ENCODE assay signal across 14 mouse cellular contexts in the genomic region with DNA sequence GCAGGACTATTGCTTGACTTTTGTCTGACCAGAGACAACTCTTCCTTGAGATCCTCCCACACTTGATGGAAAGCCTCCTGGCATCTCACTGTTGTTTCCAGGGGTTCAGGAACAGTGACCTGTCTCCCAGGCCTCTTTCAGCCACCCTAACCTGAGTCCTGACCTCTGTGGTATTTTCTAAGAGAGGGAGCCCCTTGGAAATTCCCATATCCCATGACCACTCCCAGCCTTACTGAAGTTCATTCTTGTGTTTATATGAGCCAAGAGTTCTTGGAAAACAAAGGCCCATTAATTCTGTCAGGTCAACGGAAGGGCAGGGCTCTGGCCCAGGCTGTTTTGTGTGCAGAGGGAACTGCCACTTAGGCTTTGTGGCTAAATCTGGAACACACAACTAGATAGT. TPM values are rescaled to one million over a fixed set of nuclear protein-coding genes. Genes with fewer than 3 reads are reported as not detected.
A peak's percentile ranks its signal among the peaks of the same experiment; 100 is the strongest.
DNase-seq lines count a peak whose midpoint lies in the region; ATAC-seq and TF ChIP-seq lines count a peak whose summit lies in the region.
"Had no signal": no experiment of that assay in that cellular context is flagged by ENCODE, and none has a peak within 500 bp of the region (broad histone marks: within the 10 kb centered on the region; RNA-seq: fewer than 3 reads in every experiment).

No protein-coding gene starts in this region.

- no peaks in the 10 kb centered on the region for H3K27me3 ChIP-seq in lung, postnatal 0 days (replicated peaks; ENCODE audit: insufficient read depth, low read length)
- no peaks in the 10 kb centered on the region for H3K27me3 ChIP-seq in midbrain, postnatal 0 days (ENCODE audit: insufficient read depth, low read length)
- H3K27me3 ChIP-seq: heart, embryonic 15.5 days; hindbrain, embryonic 15.5 days; liver, embryonic 12.5 days had no signal

- peak; percentile 62 for DNase-seq in lung, postnatal 0 days (ENCODE audit: low spot score)
- DNase-seq in lung, adult 2 months = no peak
- DNase-seq in embryo, embryonic 11 days = peak; percentile 14
- peak; percentile 59 for DNase-seq in kidney, postnatal 14 days
- no peak for DNase-seq in cerebellum, postnatal 14 days
- no peak for DNase-seq in left cerebral cortex, adult 18-20 months (ENCODE audit: low spot score in 2 of 2)
- DNase-seq in midbrain, postnatal 0 days (ENCODE audit: low spot score) = no peak
- DNase-seq: cerebellum, postnatal 25 days; right cerebral cortex, postnatal 14 days; thymus, postnatal 25 days had no signal

- ATAC-seq in lung, postnatal 0 days = peak; percentile 57
- no peak for ATAC-seq in midbrain, postnatal 0 days (ENCODE audit: low FRiP score)
- ATAC-seq: liver, embryonic 12.5 days had no signal

- H3K4me2 ChIP-seq in lung, postnatal 0 days (replicated peaks; ENCODE audit: low read depth, low read length) = no peak overlapping the region
- H3K4me2 ChIP-seq in midbrain, postnatal 0 days (ENCODE audit: low read depth, low read length, poor library complexity, severe bottlenecking) = no peak overlapping the region
- H3K4me2 ChIP-seq: heart, embryonic 15.5 days; hindbrain, embryonic 15.5 days; liver, embryonic 12.5 days had no signal

- TF ChIP-seq EP300 in lung, postnatal 0 days (IDR thresholded peaks at IDR 0.05) = peak; percentile 52; the same call in 1 of the 2 replicates

- H3K9ac ChIP-seq in lung, postnatal 0 days (replicated peaks; ENCODE audit: low read depth) = no peak overlapping the region
- no peak overlapping the region for H3K9ac ChIP-seq in midbrain, postnatal 0 days (replicated peaks; ENCODE audit: low read length, poor library complexity, severe bottlenecking)
- H3K9ac ChIP-seq: heart, embryonic 15.5 days; hindbrain, embryonic 15.5 days; liver, embryonic 12.5 days had no signal

- H3K4me1 ChIP-seq in lung, postnatal 0 days (ENCODE audit: insufficient read depth, low read depth, low read length) = no peaks in the 10 kb centered on the region; the same call in 1 of the 2 replicates
- H3K4me1 ChIP-seq in lung, adult 2 months (ENCODE audit: control insufficient read depth, insufficient read depth, low read length) = peaks cover 6% of the 10 kb centered on the region; the same call in 1 of the 2 replicates
- no peaks in the 10 kb centered on the region for H3K4me1 ChIP-seq in midbrain, postnatal 0 days (ENCODE audit: insufficient read depth, low read length)
- H3K4me1 ChIP-seq: heart, embryonic 15.5 days; hindbrain, embryonic 15.5 days had no signal

- TF ChIP-seq POLR2A in lung, adult 2 months (IDR thresholded peaks at IDR 0.05; ENCODE audit: borderline replicate concordance, extremely low read depth, low read depth, low read length) = no peak

- no peaks in the 10 kb centered on the region for H3K36me3 ChIP-seq in lung, postnatal 0 days (ENCODE audit: insufficient read depth, low read length)
- H3K36me3 ChIP-seq in midbrain, postnatal 0 days (ENCODE audit: insufficient read depth, low read length) = no peaks in the 10 kb centered on the region
- H3K36me3 ChIP-seq: heart, embryonic 15.5 days; hindbrain, embryonic 15.5 days; liver, embryonic 12.5 days had no signal

- no peak for TF ChIP-seq CTCF in lung, postnatal 0 days (IDR thresholded peaks at IDR 0.05)
- TF ChIP-seq CTCF in lung, adult 2 months (IDR thresholded peaks at IDR 0.05; ENCODE audit: insufficient read depth, low read length) = no peak
- TF ChIP-seq CTCF in midbrain, postnatal 0 days (IDR thresholded peaks at IDR 0.05) = no peak

- H3K9me3 ChIP-seq in lung, postnatal 0 days (ENCODE audit: low read length) = no peaks in the 10 kb centered on the region
- no peaks in the 10 kb centered on the region for H3K9me3 ChIP-seq in midbrain, postnatal 0 days (ENCODE audit: low read length)
- H3K9me3 ChIP-seq: heart, embryonic 15.5 days; hindbrain, embryonic 15.5 days had no signal

- 11% methylated on average over 1 of the region's 1 CpGs for WGBS in lung, postnatal 0 days
- WGBS in lung, adult 2 months = 26% methylated on average over 1 of the region's 1 CpGs
- 86% methylated on average over 1 of the region's 1 CpGs for WGBS in midbrain, postnatal 0 days

- H3K27ac ChIP-seq in lung, postnatal 0 days (ENCODE audit: low read length) = no peak overlapping the region
- H3K27ac ChIP-seq in midbrain, postnatal 0 days (ENCODE audit: low read depth, low read length) = no peak overlapping the region
- H3K27ac ChIP-seq: heart, embryonic 15.5 days; hindbrain, embryonic 15.5 days; liver, embryonic 12.5 days had no signal

- H3K4me3 ChIP-seq in lung, postnatal 0 days (ENCODE audit: low read depth, low read length) = no peak overlapping the region
- H3K4me3 ChIP-seq in lung, adult 2 months (replicated peaks; ENCODE audit: extremely low read depth, low read depth, low read length) = no peak overlapping the region
- no peak overlapping the region for H3K4me3 ChIP-seq in midbrain, postnatal 0 days (ENCODE audit: low read depth, low read length)
- H3K4me3 ChIP-seq: erythroblast, embryonic 14.5 days; heart, embryonic 15.5 days; hindbrain, embryonic 15.5 days; liver, embryonic 12.5 days had no signal

RNA-seq across cellular contexts. Expression of gene Dennd6a, which starts 16.1 kb away (rescaled TPM):
- 30.7 and 30.8 TPM in 2 replicates for polyA plus RNA-seq in lung, postnatal 0 days (2015; fragmentation: Nextera tagmentation; extraction: Ambion mirVana)
- polyA plus RNA-seq in lung, adult 2 months (2012; rRNA removed) = 14.4 and 15.8 TPM in 2 replicates
- total RNA-seq in left cerebral cortex, adult 18-20 months (2021) = 10 to 100 TPM; 25.1 to 28.4 TPM
- 26.1 and 26.6 TPM in 2 replicates for total RNA-seq in midbrain, postnatal 0 days (2014; rRNA removed)
- polyA plus RNA-seq in midbrain, postnatal 0 days (2015; fragmentation: Nextera tagmentation; extraction: Ambion mirVana) = 9.5 and 9.7 TPM in 2 replicates

RNA-seq across cellular contexts. Expression of gene Slmap, which starts 22.9 kb away (rescaled TPM):
- 19.6 and 21.3 TPM in 2 replicates for polyA plus RNA-seq in lung, postnatal 0 days (2015; fragmentation: Nextera tagmentation; extraction: Ambion mirVana)
- 22.8 and 25.0 TPM in 2 replicates for polyA plus RNA-seq in lung, adult 2 months (2012; rRNA removed)
- 100 to 1,000 TPM; 114 to 116 TPM for total RNA-seq in left cerebral cortex, adult 18-20 months (2021)
- 23.2 and 27.4 TPM in 2 replicates for total RNA-seq in midbrain, postnatal 0 days (2014; rRNA removed)
- 9.9 and 11.1 TPM in 2 replicates for polyA plus RNA-seq in midbrain, postnatal 0 days (2015; fragmentation: Nextera tagmentation; extraction: Ambion mirVana)

Comparison
In these comparisons a context has a peak if more than half of its experiments do, and no peak if none do; other contexts are left out.
1. DNase-seq: peak in lung, postnatal 0 days (single experiment), embryo, embryonic 11 days (single experiment) and kidney, postnatal 14 days (single experiment); none in lung, adult 2 months (single experiment), cerebellum, postnatal 14 days (0 of 2), left cerebral cortex, adult 18-20 months (0 of 2) and midbrain, postnatal 0 days (single experiment).